Mouse (Mus musculus): ENCODE data around the gene Pex1. TPM values are rescaled to one million over a fixed set of nuclear protein-coding genes. Genes with fewer than 3 reads are reported as not detected.
"Not testable (repeated sequence)": the region's sequence is repeated elsewhere in the genome, so short reads cannot be mapped to it uniquely, and the experiment has no call there.

Pex1 gene
- total RNA-seq, 2 experiments from 2014 or later: 8.3 to 8.7 TPM

- Histone ChIP-seq H3K27ac (peak overlapping the region; percentile 90), H3K4me3 (peak overlapping the region; percentile 85)
- intact Hi-C loops (cut with DNase I): loop anchor here (5.0 to 10.0 kb wide), 2 partner anchors 155 to 458 kb away; partner anchors contain the start of genes Ankib1, Cyp51 and Krit1
- peak; percentile 72 for TF ChIP-seq CTCF (IDR thresholded peaks at IDR 0.05)
- DNase-seq: peak; percentile 53
These were observed 51.3 kb downstream of the Pex1 start for GRCm38 (mm10) chr5:3646991-3647707.

GRCm38 (mm10) chr5:3647708-3648121 lies 51.8 kb downstream of the Pex1 start:
- Histone ChIP-seq H3K4me3 (peak overlapping the region; percentile 85), H3K27ac (peak overlapping the region; percentile 90)
- intact Hi-C loops (cut with DNase I): loop anchor here (5.0 to 10.0 kb wide), 2 partner anchors 155 to 457 kb away; partner anchors contain the start of genes Ankib1, Cyp51 and Krit1
- peak; percentile 24 for TF ChIP-seq CTCF (IDR thresholded peaks at IDR 0.05)
- peak; percentile 95 for DNase-seq

- H3K27ac ChIP-seq: peak overlapping the region; percentile 68
- no peak for DNase-seq
- peak overlapping the region; percentile 85 for H3K4me3 ChIP-seq
- intact Hi-C loops (cut with DNase I): loop anchor here (5.0 to 10.0 kb wide), 2 partner anchors 154 to 456 kb away; partner anchors contain the start of genes Ankib1, Cyp51 and Krit1
- TF ChIP-seq CTCF (IDR thresholded peaks at IDR 0.05): no peak
These were observed 52.5 kb downstream of the Pex1 start for GRCm38 (mm10) chr5:3648206-3648848.

- TF ChIP-seq CTCF (IDR thresholded peaks at IDR 0.05): no peak
- H3K4me3 ChIP-seq: no peak overlapping the region
- no peak for DNase-seq
- no peak overlapping the region for H3K27ac ChIP-seq
- intact Hi-C loops (cut with DNase I): loop anchor here (5.0 to 10.0 kb wide), 2 partner anchors 153 to 456 kb away; partner anchors contain the start of genes Ankib1, Cyp51 and Krit1
These were observed 53.0 kb downstream of the Pex1 start for GRCm38 (mm10) chr5:3648849-3649210.

- no peak for DNase-seq
- no peak within 1 kb of the TSS for H3K27ac ChIP-seq
- intact Hi-C loops (cut with DNase I): no loop called here
- no peak within 1 kb of the TSS for H3K4me3 ChIP-seq
- no peak for TF ChIP-seq CTCF (IDR thresholded peaks at IDR 0.05)
These were observed 55.0 kb downstream of the Pex1 start, which contains the start of gene Tmbim7 for GRCm38 (mm10) chr5:3650881-3651280. TSS of gene Tmbim7 (plus strand) at chr5:3651181.

GRCm38 (mm10) chr5:3651621-3652020 lies 55.8 kb downstream of the Pex1 start:
- intact Hi-C loops (cut with DNase I): no loop called here
- TF ChIP-seq CTCF (IDR thresholded peaks at IDR 0.05): no peak
- no peak overlapping the region for H3K27ac ChIP-seq

GRCm38 (mm10) chr5:3652903-3653575 lies 57.2 kb downstream of the Pex1 start:
- H3K27ac ChIP-seq; intact Hi-C loops (cut with DNase I); DNase-seq; H3K4me3 ChIP-seq: not testable (repeated sequence)

More at GRCm38 (mm10) chr5:3651621-3652020, 55.8 kb downstream of the Pex1 start:
- no peak overlapping the region for H3K4me3 ChIP-seq
- DNase-seq: no peak

GRCm38 (mm10) chr5:3653801-3654200 lies 57.9 kb downstream of the Pex1 start:
- Histone ChIP-seq H3K4me3 (no peak overlapping the region), H3K27ac (no peak overlapping the region)
- intact Hi-C loops (cut with DNase I): no loop called here
- no peak for TF ChIP-seq CTCF (IDR thresholded peaks at IDR 0.05)
- no peak for DNase-seq

- DNase-seq: no peak
- TF ChIP-seq CTCF (IDR thresholded peaks at IDR 0.05): no peak
These were observed 61.2 kb downstream of the Pex1 start, which contains the start of gene Gatad1 for GRCm38 (mm10) chr5:3657085-3657484. TSS of gene Gatad1 (minus strand) at chr5:3657185.

GRCm38 (mm10) chr5:3665225-3665624 lies 69.4 kb downstream of the Pex1 start:
- intact Hi-C loops (cut with DNase I): no loop called here
- no peak overlapping the region for H3K27ac ChIP-seq

More at GRCm38 (mm10) chr5:3657085-3657484, 61.2 kb downstream of the Pex1 start, which contains the start of gene Gatad1:
- no peak within 1 kb of the TSS for H3K4me3 ChIP-seq
- no peak within 1 kb of the TSS for H3K27ac ChIP-seq
- intact Hi-C loops (cut with DNase I): no loop called here

GRCm38 (mm10) chr5:3666585-3666984 lies 70.7 kb downstream of the Pex1 start:
- H3K27ac ChIP-seq: no peak overlapping the region
- intact Hi-C loops (cut with DNase I): no loop called here
- TF ChIP-seq CTCF (IDR thresholded peaks at IDR 0.05): no peak
- no peak for DNase-seq
- H3K4me3 ChIP-seq: no peak overlapping the region

More at GRCm38 (mm10) chr5:3665225-3665624, 69.4 kb downstream of the Pex1 start:
- no peak for DNase-seq
- no peak for TF ChIP-seq CTCF (IDR thresholded peaks at IDR 0.05)
- H3K4me3 ChIP-seq: no peak overlapping the region

GRCm38 (mm10) chr5:3669938-3670554 lies 74.2 kb downstream of the Pex1 start:
- DNase-seq: no peak
- Histone ChIP-seq H3K4me3 (no peak overlapping the region), H3K27ac (no peak overlapping the region)
- intact Hi-C loops (cut with DNase I): no loop called here
- TF ChIP-seq CTCF (IDR thresholded peaks at IDR 0.05): no peak

Small RNA genes lying within 50 kb of the gene (microRNA-seq; reads per million reads assigned to microRNA genes)
- gene Gm26238: not detected

Other genes starting within 250 kb of the Pex1 start
- gene Fam133b, start 52.2 kb upstream of the Pex1 start, total RNA-seq (2021): 10 to 100 TPM; 14.5 to 15.7 TPM
- 1 to 10 TPM; 5.0 to 6.1 TPM for gene 1700109H08Rik, start 24.5 kb upstream of the Pex1 start, total RNA-seq (2021)
- gene Rbm48, start 519 bp downstream of the Pex1 start, total RNA-seq (2021): 1 to 10 TPM; 5.3 to 8.5 TPM
- gene Tmbim7, start 55.1 kb downstream of the Pex1 start, total RNA-seq (2021): not detected
- gene Gatad1, start 61.1 kb downstream of the Pex1 start, total RNA-seq (2021): 100 to 1,000 TPM in 1 of 2 experiments, 10 to 100 TPM in 1; 91.4 to 100 TPM
- gene Ankib1, start 206.9 kb downstream of the Pex1 start, total RNA-seq (2021): 10 to 100 TPM; 17.0 to 19.3 TPM
- gene Krit1, start 207.1 kb downstream of the Pex1 start, total RNA-seq (2021): 10 to 100 TPM; 15.4 to 21.3 TPM
- gene Lrrd1, start 249.1 kb downstream of the Pex1 start, total RNA-seq (2021): not detected